Mouse (Mus musculus) lung, postnatal 0 days (tissue): ENCODE measurements around the gene Cars2.

Experiments used
- CTCF ChIP-seq: IDR thresholded peaks from 2 replicates; pipeline ENCODE4 v1.5.1; 2016; ENCODE audit warnings: antibody characterized with exemption, mild to moderate bottlenecking
- EP300 ChIP-seq: IDR thresholded peaks from 2 replicates; pipeline ENCODE4 v1.6.1; 2016; ENCODE audit warnings: antibody characterized with exemption, mild to moderate bottlenecking, control low read depth

- TF ChIP-seq CTCF (no peak), EP300 (no peak)
Measured at GRCm38 (mm10) chr8:11475876-11476275, 74.7 kb downstream of the Cars2 start.
